In genomic region chr7:120327220-120328073, GRCm38 (mm10) we compare ENCODE assay signal across 8 mouse cellular contexts. TPM values are rescaled to one million over a fixed set of nuclear protein-coding genes. Genes with fewer than 3 reads are reported as not detected.
DNase-seq lines count a peak whose midpoint lies in the region; ATAC-seq and TF ChIP-seq lines count a peak whose summit lies in the region.

No protein-coding gene starts in this region.

- H3K4me2 ChIP-seq in limb, embryonic 13.5 days (replicated peaks), result peak overlapping the region; percentile 51
- peak overlapping the region; percentile 68 for H3K4me2 ChIP-seq in midbrain, postnatal 0 days (ENCODE audit: low read depth, low read length, poor library complexity, severe bottlenecking)

- peaks cover 4% of the 10 kb centered on the region; the same call in 1 of the 2 replicates for H3K4me1 ChIP-seq in limb, embryonic 13.5 days
- no peaks in the 10 kb centered on the region for H3K4me1 ChIP-seq in midbrain, postnatal 0 days (ENCODE audit: insufficient read depth, low read length)

- peak overlapping the region; percentile 16 for H3K4me3 ChIP-seq in limb, embryonic 13.5 days
- peak overlapping the region; percentile 24; the same call in 1 of the 2 replicates for H3K4me3 ChIP-seq in midbrain, postnatal 0 days (ENCODE audit: low read depth, low read length)

- peak; percentile 66 for ATAC-seq in limb, embryonic 13.5 days (ENCODE audit: low FRiP score, low read depth)
- peak; percentile 73; the same call in 1 of the 2 replicates for ATAC-seq in midbrain, postnatal 0 days (ENCODE audit: low FRiP score)

- no peak overlapping the region for H3K9ac ChIP-seq in limb, embryonic 13.5 days
- H3K9ac ChIP-seq in midbrain, postnatal 0 days (replicated peaks; ENCODE audit: low read length, poor library complexity, severe bottlenecking), result no peak overlapping the region

- no peaks in the 10 kb centered on the region for H3K9me3 ChIP-seq in limb, embryonic 13.5 days
- H3K9me3 ChIP-seq in midbrain, postnatal 0 days (ENCODE audit: low read length), result no peaks in the 10 kb centered on the region

- H3K27ac ChIP-seq in limb, embryonic 13.5 days, result no peak overlapping the region
- no peak overlapping the region for H3K27ac ChIP-seq in midbrain, postnatal 0 days (ENCODE audit: low read depth, low read length)

- DNase-seq in R1 (ENCODE audit: low read depth, low spot score), result peak; percentile 58
- peak; percentile 18 for DNase-seq in cerebellum, adult 9-11 months
- DNase-seq in frontal cortex, postnatal 36 days (ENCODE audit: low spot score in 2 of 2), result peak; percentile 24 to 73
- peak; percentile 47 for DNase-seq in kidney, adult 9 months
- DNase-seq in midbrain, postnatal 0 days (ENCODE audit: low spot score), result peak; percentile 80
- DNase-seq in thymus, adult 18-20 months, result no peak
- no peak for DNase-seq in spleen, postnatal 14 days (ENCODE audit: low spot score in 2 of 2)

- peak; percentile 75 for TF ChIP-seq CTCF in midbrain, postnatal 0 days (IDR thresholded peaks at IDR 0.05)

- no peaks in the 10 kb centered on the region for H3K36me3 ChIP-seq in limb, embryonic 13.5 days
- no peaks in the 10 kb centered on the region for H3K36me3 ChIP-seq in midbrain, postnatal 0 days (ENCODE audit: insufficient read depth, low read length)

- no peaks in the 10 kb centered on the region for H3K27me3 ChIP-seq in limb, embryonic 13.5 days
- no peaks in the 10 kb centered on the region for H3K27me3 ChIP-seq in midbrain, postnatal 0 days (ENCODE audit: insufficient read depth, low read length)

- WGBS in limb, embryonic 13.5 days, result 13% methylated on average over 22 of the region's 22 CpGs
- 14% methylated on average over 22 of the region's 22 CpGs for WGBS in midbrain, postnatal 0 days

RNA-seq across cellular contexts. Expression of gene Abca15, which starts 1.0 kb away (rescaled TPM):
- polyA plus RNA-seq in limb, embryonic 13.5 days (2015; fragmentation: Nextera tagmentation; extraction: Ambion mirVana), result not detected in 2 replicates
- 0.09 TPM in 1 of 2 replicates, not detected in the other for total RNA-seq in midbrain, postnatal 0 days (2014; rRNA removed)
- not detected in 2 replicates for polyA plus RNA-seq in midbrain, postnatal 0 days (2015; fragmentation: Nextera tagmentation; extraction: Ambion mirVana)

Comparison
In these comparisons a context has a peak if more than half of its experiments do, and no peak if none do; other contexts are left out.
1. DNase-seq: peak in R1 (single experiment), cerebellum, adult 9-11 months (single experiment), frontal cortex, postnatal 36 days (2 of 2), kidney, adult 9 months (single experiment) and midbrain, postnatal 0 days (single experiment); none in thymus, adult 18-20 months (0 of 2) and spleen, postnatal 14 days (0 of 2).